Mouse (Mus musculus) left cerebral cortex, postnatal 10 days (tissue): ENCODE data around the gene Rasgrp4. TPM values are rescaled to one million over a fixed set of nuclear protein-coding genes. Genes with fewer than 3 reads are reported as not detected.
A peak's percentile ranks its signal among the peaks of the same experiment; 100 is the strongest.
"Not testable (repeated sequence)": the region's sequence is repeated elsewhere in the genome, so short reads cannot be mapped to it uniquely, and the experiment has no call there.

Experiments used
- DNase-seq, 2 experiments: peaks; one replicate each; pipeline ENCODE4 v3.0.0; 2021 to 2022; ENCODE audit warnings: low spot score in 2 of 2, mixed read lengths in 1 of 2; ENCODE audit errors: extremely low spot score in 1 of 2
- intact Hi-C: fragments of 180-260 bp; cut with DNase I; formaldehyde crosslinking; loops from one replicate; pipeline ENCODE4 v1.15.1; 2025
- total RNA-seq, 2 experiments: library from RNA; stranded (reverse); gene quantifications; 2 replicates each; pipeline ENCODE4 v1.2.3; 2021

Rasgrp4 gene
- total RNA-seq, 2 experiments from 2014 or later: 1.8 to 2.1 TPM

- DNase-seq: peak in 1 of 2 experiments; percentile 62
- intact Hi-C loops: no loop called here
Observed at GRCm38 (mm10) chr7:29170755-29171561, 36.3 kb downstream of the Rasgrp4 start.

DNA sequence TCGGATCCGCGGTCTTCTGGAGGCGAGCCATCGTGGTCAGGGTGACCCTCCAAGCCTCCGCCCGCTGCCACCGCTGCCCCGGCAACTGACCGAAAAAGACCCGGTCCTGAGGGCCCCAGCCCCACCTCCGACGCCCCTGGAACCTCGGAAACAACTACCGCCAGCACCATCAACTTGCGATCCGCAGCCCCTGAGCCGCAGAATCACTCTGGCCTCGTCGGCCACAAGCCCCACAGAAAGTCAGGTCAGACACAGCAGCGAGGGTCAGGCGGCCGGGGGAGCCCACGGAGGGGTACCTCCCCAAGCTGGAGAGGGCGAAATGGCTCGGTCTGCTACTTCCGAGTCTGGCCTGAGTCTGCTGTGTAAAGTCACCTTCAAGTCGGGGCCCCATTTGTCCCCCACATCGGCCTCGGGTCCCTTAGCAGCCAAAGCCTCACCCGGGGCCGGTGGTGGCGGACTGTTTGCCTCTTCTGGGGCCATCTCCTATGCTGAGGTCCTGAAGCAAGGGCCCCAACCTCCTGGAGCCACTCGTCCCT is 37.0 kb downstream of the Rasgrp4 start:
- intact Hi-C loops: no loop called here
- no peak for DNase-seq

DNA sequence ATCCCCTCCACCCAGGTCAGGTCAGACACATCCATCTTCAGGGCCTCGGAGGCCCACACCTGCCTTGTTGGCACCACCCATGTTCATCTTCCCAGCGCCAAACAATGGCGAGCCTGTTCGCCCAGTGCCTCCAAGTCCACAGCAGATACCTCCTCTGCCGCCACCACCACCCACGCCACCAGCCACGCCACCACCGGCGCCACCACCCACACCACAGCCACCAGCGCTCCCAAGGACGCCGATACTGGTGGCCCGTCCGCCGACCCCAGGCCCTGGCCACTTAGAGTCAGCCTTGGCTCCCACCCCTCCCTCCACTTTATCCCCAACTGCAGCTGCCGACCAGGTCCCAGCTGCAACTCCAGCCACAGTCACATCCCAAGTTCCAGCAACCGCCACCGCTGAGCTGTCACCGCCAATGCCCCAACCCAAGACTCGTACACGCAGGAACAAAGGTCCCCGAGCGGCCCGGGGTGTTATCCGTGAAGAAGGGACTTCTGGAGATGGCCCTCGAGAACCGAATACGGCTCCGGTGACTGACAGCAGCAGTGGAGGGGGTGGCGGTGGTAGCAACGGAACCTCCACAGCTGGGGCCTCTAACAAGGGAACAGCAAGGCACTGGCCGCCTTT is 37.9 kb downstream of the Rasgrp4 start:
- peak in 1 of 2 experiments; percentile 55 for DNase-seq
- intact Hi-C loops: no loop called here

GRCm38 (mm10) chr7:29178106-29178505 is 43.5 kb downstream of the Rasgrp4 start:
- no peak for DNase-seq
- intact Hi-C loops: no loop called here

DNA sequence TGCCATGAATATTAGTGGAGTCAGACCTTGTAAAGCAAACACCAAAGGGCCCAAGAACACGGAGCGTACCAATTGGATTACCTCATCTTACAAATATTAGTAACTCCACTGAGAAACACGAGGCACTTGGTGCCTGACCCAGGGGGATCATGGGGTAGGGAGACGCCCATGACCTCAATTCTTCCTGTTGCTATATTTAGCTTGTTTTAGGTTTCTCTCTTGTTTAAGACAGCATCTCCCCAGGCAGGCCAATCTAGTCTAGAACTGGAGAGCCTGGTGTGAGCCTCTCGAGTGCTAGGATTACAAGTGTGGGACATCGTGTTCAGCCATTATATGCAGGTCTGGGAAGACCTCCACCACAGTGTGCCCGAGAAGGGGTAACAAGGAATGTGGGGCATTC is 44.7 kb downstream of the Rasgrp4 start:
- intact Hi-C loops: no loop called here

GRCm38 (mm10) chr7:29180077-29180853 is 45.6 kb downstream of the Rasgrp4 start, which contains the start of gene Psmd8:
Gene Psmd8, minus strand, starts transcription at chr7:29180701.
- DNase-seq: peak; percentile 94 to 97
- intact Hi-C loops: loop anchor here (5.0 kb wide), 1 partner anchor 52 kb away; the partner anchor contains the start of gene Kcnk6

More for the DNA sequence above, 44.7 kb downstream of the Rasgrp4 start:
- DNase-seq: no peak

DNA sequence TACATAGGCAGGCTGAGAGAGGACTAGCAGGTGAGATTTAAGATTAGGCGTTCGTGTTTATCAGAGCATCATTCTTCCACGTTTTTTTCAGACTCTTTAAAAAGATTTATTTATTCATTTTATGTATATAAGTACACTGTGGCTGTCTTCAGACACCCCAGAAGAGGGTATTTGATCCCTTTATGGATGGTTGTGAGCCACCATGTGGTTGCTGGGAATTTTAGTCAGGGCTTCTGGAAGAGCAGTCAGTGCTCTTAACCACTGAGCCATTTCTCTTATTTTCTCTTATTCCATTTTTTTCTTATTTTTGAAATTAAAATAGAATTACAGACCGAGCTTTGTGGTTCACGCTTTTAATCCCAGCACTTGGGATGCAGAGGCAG is 46.2 kb downstream of the Rasgrp4 start:
- DNase-seq: no peak
- intact Hi-C loops: loop anchor here (5.0 kb wide), 1 partner anchor 51 kb away; the partner anchor contains the start of gene Kcnk6

GRCm38 (mm10) chr7:29181323-29181722 is 46.7 kb downstream of the Rasgrp4 start:
- intact Hi-C loops: loop anchor here (5.0 kb wide), 1 partner anchor 51 kb away; the partner anchor contains the start of gene Kcnk6

GRCm38 (mm10) chr7:29194230-29194629 is 59.6 kb downstream of the Rasgrp4 start:
- intact Hi-C loops, DNase-seq: not testable (repeated sequence)

More at GRCm38 (mm10) chr7:29181323-29181722, 46.7 kb downstream of the Rasgrp4 start:
- DNase-seq: not testable (repeated sequence)

DNA sequence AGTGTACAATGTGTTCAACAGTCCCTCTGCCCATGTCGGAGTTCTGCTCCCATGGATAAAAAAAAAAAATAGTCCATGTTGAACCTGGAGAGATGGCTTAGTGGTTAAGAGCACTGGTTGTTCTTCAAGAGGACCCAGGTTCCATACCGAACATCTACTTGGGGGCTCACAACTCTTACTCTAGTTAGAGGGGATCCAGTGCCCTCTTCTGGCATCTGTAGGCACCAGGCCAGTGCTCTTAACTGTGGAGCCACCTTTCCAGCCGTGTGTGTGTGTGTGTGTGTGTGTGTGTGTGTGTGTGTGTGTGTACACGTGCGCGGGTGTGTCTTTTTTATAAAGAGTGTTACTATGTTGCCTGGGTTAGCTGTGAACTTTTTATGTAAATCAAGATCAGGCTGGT is 67.9 kb downstream of the Rasgrp4 start:
- no peak for DNase-seq
- intact Hi-C loops: loop anchor here (10.0 kb wide), 1 partner anchor 512 kb away; no protein-coding TSS in a partner anchor

Other genes starting within 250 kb of the Rasgrp4 start
- gene Actn4, start 172.5 kb upstream of the Rasgrp4 start, total RNA-seq: 100 to 1,000 TPM; 151 to 160 TPM
- 100 to 1,000 TPM; 171 to 178 TPM for gene Eif3k, start 153.0 kb upstream of the Rasgrp4 start, total RNA-seq
- gene Map4k1, start 152.8 kb upstream of the Rasgrp4 start, total RNA-seq: 1 to 10 TPM; 5.8 to 6.0 TPM
- 1 to 10 TPM; 6.7 to 7.0 TPM for gene Ryr1, start 9.7 kb upstream of the Rasgrp4 start, total RNA-seq
- 10 to 100 TPM; 25.1 to 26.0 TPM for gene Fam98c, start 21.4 kb downstream of the Rasgrp4 start, total RNA-seq
- gene Ggn, start 35.4 kb downstream of the Rasgrp4 start, total RNA-seq: under 1 TPM; 0.58 to 0.65 TPM
- gene Spred3, start 35.6 kb downstream of the Rasgrp4 start, total RNA-seq: 10 to 100 TPM; 37.9 TPM
- 100 to 1,000 TPM; 167 to 170 TPM for gene Psmd8, start 45.9 kb downstream of the Rasgrp4 start, total RNA-seq
- 1 to 10 TPM; 1.8 TPM for gene Catsperg1, start 79.2 kb downstream of the Rasgrp4 start, total RNA-seq
- gene Kcnk6, start 97.7 kb downstream of the Rasgrp4 start, total RNA-seq: 1 to 10 TPM; 1.9 to 3.6 TPM
- gene Yif1b, start 103.5 kb downstream of the Rasgrp4 start, total RNA-seq: 10 to 100 TPM; 41.6 to 42.1 TPM
- not detected for gene 2200002D01Rik, start 113.6 kb downstream of the Rasgrp4 start, total RNA-seq
- 10 to 100 TPM; 20.5 to 21.3 TPM for gene Spint2, start 147.1 kb downstream of the Rasgrp4 start, total RNA-seq
- 1 to 10 TPM; 2.4 to 3.3 TPM for gene Ppp1r14a, start 154.5 kb downstream of the Rasgrp4 start, total RNA-seq
- gene Dpf1, start 169.1 kb downstream of the Rasgrp4 start, total RNA-seq: 100 to 1,000 TPM; 127 to 141 TPM